Mouse (Mus musculus): ENCODE measurements around the gene Nanos1.

Nanos1 gene

DNA sequence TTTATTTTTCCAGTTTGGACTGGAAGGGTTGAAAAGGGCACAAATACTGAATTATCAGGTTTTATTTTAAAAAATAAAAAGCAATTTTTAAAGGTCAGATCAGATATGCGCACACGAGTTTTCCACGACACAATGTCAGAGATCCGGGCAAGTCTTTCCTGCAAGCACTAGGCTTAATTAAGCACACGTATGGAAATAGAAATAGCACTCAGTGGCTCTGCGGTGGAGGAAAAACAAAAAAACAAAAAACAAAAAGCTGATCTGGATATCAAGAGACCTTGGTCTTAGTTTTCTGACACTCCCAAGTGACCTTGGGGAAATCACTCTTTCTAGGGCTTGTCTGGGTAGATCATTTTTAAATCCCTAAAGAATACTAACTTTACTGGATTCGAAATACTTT is 33.7 kb downstream of the Nanos1 start:
- DNase-seq: no peak

DNA sequence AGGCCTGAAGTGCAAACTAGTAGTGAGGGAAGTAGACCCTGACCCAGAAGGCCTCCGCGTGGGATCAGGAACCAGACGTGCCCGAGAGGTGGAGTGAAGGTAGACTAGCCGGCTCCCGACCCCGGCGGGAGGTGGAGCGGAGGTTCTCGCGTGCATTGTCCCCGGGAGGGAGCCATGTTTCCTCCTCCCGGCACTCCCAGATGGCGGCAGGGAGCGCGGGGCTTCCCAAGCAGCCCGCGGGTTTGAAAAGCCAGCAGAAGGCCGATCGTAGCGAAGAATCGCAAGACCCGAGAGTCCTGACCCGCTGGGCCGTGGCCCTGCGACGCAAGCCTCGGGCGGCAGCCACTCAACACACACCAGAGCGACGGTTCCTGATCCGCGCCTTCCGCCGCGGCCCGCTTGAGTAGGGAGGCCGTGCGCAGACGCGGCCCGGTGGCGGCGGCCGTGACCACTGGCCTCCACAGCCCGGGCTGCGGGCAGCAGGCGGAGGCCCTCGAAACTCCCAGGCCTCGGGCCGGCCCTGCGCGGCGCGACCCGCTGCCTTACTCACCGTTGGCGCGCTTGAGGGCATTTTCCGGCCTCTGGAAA is 34.2 kb downstream of the Nanos1 start:
- peak; percentile 53 to 78 for DNase-seq

DNA sequence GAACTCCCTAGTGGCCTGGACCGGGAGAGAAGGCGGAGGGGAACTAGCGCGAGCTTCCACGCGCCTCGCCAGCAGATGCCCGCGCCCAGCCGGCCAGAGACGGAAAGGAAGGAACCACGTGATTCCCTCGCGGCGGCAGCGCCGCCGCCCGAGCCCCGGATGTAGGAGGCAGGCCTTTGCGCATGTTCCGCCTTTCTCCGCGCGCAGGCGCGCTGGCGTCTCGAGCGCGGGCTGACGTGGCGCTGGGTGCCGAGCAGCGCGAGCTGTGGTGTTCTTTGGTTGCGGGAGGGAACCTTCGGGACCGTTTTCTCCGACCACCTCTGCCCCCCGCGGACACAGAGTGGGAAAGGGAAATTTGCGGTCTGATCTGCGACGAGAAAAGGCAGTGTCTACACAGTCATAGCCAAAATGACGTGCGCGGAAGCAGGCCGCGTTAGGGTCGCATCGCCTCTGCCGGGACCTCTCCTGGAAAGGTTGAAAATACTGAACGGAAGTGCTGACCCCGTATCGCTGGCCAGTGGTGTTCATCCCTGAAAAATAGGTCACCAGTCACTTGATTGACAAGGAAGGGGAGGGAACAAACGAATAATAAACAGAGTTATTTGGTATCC is 34.9 kb downstream of the Nanos1 start, which contains the start of gene Eif3a:
Gene Eif3a, minus strand, starts transcription at position 108 of the 611 bp plus-strand sequence.
- peak; percentile 95 to 96 for DNase-seq

DNA sequence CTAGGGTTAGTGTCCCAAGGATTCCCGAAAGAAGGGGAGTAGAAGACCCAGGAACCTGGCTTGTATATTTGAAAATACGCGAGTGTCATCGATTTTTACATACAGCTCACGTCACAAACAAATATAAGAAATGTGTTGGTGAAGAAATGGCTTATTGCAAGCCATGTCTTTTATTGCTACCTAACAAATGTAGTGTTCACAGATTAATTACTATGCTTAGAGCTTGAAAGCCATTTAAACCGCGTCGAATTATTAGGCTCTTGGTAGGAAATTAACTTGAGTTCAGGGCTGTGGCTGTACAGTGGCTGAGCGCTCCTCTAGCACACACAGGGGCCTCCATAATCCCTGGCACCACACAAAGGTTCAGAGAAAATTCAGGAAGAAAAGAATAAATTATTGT is 35.4 kb downstream of the Nanos1 start:
- no peak for DNase-seq

DNA sequence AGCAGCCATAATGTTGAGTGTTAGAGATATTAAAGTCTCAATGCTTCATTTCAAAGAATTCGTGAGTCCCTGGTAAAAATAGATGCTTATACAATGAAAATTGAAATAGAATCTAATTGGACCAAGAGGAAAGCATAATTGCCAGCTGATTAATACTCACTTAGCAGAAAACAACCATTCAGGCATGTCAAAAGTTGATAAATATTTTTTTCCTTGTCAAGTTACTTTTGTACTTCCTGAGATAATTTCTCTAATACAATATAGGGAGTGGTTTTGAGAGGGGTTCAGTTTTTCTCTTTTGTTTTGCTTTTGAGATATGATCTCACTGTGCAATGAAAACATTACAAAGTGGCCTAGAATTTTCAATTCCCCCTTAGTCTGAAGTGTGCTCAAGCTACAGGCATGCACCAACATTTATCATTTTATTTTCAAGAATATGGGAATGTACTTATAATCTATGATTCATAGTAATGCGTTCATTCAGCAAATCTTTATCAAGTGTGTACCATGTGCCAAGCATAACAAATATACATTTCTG is 37.5 kb downstream of the Nanos1 start:
- DNase-seq: no peak

DNA sequence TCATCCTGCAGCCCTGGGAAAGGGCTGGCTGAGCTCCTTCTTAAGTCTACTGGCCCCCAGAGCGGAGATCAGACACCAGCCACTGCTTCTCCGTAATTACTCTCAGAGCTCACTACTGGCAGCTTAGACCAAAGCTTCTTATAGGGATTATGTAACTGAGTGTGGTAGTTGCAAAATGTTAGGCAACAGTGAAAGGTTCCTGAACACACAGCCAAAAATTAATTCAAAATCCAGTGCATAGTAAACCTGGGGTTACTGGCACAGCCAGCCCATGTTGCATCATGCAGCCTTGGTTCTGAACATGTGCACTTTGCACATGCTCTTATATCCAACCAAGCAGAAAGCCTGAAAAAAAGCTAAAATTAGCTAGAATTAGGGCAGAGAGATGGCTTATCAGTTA is 39.5 kb downstream of the Nanos1 start:
- DNase-seq: peak in 1 of 2 experiments; percentile 12

DNA sequence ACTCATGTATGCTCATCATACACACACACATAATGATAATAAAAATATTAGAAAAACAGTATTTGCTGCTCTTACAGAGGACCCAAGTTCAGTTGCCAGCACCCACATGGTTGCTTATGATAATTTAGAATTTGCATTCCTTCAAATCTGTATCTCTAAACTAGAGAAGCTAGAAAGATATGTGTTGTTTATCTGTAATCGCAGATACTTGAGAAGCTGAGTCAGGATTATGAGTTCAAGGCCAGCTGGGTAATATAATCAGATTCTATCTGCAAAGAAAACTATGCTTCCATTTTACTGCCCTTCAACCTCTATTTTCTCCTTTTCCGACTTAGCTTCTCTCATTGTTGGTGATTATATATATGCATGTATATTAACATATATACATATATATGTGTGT is 41.6 kb downstream of the Nanos1 start:
- DNase-seq: no peak

DNA sequence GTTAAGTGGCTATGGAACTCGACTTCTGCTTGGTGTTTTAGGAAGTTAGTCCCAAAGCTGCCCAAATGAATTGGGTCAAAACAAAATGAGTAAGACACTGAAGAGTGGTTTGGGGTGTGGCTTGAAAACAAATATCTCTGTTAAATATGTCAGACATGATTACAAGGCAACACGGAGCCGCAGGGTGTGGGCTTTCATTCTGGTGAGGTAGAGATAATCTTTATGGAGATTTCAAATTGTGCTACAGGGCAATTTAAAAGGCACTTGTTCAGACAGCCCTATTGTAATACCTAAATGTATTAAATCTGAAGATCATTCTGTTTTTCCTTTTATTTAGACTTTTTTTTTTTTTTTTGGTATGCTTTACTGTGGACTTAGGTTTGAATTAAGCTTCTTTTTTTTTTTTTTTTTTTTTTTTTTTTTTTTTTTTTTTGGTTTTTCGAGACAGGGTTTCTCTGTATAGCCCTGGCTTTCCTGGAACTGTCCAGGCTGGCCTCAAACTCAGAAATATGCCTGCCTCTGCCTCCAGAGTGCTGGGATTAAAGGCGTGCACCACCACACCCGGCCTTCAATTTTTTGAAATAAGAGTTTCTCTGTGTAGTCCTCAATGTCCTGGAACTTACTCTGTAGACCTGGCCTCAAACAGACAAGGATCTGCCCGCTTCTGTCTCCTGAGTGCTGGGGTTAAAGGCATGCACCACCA is 44.2 kb downstream of the Nanos1 start:
- DNase-seq: no peak

DNA sequence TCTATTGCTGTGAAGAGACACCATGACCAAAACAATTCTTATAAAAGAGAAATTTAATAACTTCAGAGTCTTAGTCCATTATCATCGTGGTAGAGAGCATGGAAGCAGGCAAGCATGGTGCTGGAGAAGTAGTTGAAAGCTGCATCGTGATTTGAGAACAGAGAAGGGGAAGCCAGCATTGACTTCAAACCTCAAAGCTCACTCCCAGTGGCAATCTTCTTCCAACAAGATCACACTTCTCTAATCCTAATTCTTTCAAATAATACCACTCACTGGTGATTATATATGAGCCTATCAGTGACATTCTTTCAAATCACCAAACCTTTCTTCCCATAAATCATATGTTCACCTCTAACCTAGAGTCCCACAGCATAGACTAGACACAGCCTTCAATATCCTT is 49.1 kb downstream of the Nanos1 start:
- DNase-seq: no peak

Data from kidney, postnatal 36 days (tissue).